Mouse (Mus musculus): ENCODE results near the gene Apol7a. TPM values are rescaled to one million over a fixed set of nuclear protein-coding genes. Genes with fewer than 3 reads are reported as not detected.

Apol7a gene
- polyA plus RNA-seq, 1 experiment, result 43.7 TPM

DNA sequence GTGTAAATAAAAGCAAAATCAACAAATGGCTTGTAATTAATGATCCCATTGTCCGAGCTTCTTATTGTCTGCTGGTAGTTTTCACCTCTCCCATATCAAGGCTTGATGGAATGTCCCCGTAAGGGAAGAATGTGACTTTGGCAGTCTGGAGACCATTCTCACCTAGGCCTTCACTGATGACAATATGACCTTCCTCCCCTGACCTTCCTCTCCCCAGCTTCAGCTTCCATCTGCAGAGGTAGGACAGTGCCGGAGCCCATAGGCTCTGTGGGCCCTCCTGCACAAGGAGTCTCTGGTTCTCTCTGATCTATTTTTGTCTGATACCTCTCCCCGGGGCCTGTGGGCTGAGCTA is 44.4 kb downstream of the Apol7a start:
- DNase-seq (ENCODE audit: low read depth, low spot score), result no peak
- WGBS, result 84% methylated on average over 4 of the region's 4 CpGs

DNA sequence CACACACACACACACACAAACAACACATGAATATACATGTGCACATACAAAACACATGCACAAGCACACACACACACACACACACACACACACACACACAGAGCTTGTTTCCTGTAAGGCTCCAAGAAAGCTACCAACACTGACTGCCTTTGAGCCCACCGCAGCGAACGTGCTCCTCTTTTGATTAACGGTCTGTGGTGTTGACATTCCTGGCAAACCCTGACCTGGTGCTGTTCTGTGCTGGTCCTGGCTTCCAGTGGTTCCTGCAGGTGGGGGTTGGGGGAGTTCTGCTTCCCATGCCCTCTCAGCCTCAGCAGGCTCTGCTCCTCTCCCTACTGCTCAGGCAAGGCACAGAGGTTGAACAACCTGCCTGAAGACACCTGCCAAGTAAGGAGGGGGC is 45.1 kb downstream of the Apol7a start:
- WGBS, result 54% methylated on average over 4 of the region's 4 CpGs
- no peak for DNase-seq (ENCODE audit: low read depth, low spot score)

DNA sequence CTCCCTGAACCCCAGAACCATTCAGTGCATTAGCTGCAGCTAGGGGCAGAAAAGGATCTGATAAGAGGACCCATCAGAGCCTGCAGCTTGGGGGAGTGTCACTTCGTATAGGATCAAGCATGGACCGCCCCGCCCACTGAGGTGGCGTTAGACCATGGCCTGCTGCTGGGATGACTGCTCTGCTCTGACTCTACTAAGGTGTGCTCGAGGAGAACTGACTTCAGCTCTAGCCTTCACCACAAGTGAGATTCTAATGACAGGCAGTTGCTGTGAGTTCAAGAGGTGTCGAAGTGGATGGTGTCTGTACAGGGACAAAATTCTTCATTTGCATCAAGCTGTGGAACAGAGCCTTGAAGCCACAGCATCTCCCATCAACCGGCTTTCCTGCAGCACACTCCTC is 46.0 kb downstream of the Apol7a start:
- no peak for DNase-seq (ENCODE audit: low read depth, low spot score)
- 67% methylated on average over 7 of the region's 7 CpGs for WGBS

DNA sequence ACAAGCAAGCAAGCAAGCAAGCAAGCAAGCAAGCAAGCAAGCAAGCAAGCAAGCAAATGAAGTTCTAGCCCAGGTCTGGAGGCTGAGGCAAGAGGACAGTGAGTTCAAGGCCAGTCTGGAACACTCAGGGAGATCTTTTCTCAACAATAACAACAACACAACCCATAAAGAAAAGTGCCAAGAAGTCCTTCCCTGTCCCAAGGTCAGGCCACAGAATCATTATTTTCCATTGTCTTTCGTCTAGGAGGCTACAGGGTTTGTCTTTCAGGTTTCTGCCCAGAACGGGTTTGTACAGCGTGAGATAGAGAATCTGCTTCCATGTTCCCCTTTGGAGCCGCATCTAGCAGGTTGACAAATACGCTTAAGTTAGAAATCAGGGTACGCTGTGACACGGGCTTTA is 48.8 kb downstream of the Apol7a start:
- DNase-seq (ENCODE audit: low read depth, low spot score), result no peak
- 87% methylated on average over 7 of the region's 7 CpGs for WGBS

DNA sequence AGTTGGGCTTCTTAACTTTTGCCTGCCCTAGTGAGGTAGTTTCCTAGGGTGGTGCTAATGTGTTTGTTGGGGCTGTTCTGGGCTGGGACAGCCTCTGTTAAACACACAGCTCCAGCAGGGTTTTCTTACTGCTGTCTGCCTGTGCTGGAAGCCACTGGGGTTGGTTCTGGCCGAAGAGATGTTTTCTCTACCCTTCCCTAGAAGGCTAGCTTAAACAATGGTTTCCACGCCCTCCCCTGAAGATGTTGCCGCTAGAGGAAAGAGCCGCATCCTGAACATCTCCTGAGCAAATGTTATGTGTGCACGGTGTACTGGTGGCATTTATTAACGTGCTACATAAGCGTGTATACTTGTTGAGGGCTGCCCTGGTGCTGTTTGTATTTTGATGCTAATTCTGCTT is 50.8 kb downstream of the Apol7a start:
- WGBS, result 74% methylated on average over 7 of the region's 7 CpGs
- no peak for DNase-seq (ENCODE audit: low read depth, low spot score)

DNA sequence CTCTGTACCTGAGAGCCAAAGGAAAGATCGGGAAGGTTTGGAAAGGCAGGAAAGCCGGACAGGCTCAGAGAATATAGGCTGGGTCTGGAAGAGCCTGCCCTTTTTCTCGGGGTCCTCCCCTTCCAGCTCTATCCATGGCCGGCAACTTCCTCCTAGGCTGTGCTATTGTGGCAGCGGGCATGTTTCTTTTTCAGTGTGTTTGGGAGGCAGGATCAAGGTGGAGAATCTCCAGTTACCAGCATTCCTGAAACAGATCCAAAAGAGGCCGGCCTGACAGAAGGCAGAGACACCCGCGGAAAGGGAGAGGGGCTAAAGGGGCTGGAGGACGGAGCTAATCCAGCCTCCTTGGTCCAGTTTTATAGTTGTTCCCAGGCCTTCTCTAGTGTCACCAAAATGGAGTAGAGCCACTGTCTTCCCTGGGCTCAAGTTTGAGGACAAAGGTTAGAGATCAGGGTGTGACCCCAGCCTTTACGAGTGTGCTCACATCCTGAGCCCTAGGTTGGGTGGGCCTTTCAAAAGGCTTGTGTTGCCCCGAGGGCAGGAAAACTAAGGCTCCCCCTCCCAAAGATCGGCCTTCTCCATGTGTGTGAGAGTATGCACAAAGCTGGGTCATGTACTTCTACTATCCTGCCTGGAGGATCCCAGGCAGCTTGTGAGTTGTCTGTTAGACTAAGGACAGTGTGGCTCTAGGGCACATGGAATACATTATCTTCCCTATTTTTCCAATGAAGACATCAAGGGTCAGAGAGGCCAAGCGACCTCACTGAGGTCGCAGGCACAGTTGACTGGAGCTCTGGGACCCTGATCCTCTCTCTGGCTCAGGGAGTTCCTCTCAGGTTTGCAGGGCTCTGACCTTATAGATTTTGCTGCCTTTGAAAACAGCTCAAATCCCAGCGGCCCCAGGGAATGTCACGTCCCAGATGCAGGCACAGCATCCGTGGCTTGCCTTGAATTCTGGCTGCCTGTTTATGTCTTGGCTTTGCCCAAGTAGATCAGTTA is 54.5 kb downstream of the Apol7a start:
- WGBS, result 36% methylated on average over 17 of the region's 17 CpGs
- DNase-seq (ENCODE audit: low read depth, low spot score), result no peak

DNA sequence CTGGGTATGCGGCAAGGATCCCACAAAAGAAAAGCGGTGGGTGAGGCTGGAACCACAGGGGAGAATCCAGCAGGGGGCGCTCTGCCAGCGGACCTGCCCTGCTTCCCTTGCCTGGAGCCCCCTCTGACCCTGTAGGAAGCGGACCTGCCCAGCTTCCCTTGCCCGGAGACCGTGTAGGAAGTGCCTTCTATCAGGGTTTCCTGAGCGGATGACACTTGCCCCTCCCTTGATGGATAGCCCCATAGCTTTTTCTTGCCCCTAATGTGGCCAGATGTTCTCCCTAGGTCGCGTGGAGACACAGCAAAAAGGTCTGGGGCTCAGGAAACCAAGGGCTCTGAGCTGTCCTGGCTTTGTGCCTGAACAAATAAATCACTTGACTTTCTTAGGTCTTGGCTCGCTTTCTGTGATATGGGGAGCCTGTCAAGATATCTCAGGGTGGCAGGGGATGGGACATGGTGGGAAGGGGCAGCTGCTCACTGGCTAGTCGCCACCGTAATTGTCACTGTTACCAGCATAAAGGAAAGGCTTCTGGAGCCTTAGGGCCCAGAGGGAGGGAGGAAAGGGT is 55.3 kb downstream of the Apol7a start:
- WGBS, result 4% methylated on average over 13 of the region's 13 CpGs

DNA sequence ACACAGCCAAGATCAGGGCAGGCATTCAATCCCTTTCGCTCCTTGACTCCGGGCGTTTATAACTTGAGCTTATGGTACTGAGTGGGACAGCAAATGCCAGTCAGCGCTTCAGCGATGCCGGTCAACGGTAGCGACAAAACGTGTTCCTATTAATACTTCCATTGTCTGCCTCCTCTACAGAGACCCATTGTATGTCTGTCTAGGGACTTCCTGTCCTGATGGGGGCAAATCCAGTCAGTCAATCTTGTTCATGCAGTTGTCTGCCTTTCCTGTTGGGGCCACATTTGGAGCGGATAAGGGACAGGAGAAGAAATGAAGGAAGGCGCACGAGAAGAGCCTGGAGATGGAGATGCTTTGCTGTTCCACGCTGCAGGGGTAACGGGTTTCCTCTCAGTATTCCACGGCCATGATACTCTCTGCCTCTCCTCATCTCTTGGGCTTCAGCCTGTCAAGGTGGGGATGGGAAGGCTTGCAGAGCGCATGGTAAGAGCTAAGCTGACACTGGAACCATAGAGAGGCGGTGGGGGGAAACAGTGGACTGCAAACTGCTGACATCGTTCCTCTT is 55.9 kb downstream of the Apol7a start:
- no peak for DNase-seq (ENCODE audit: low read depth, low spot score)

More for the DNA sequence above, 55.3 kb downstream of the Apol7a start:
- no peak for DNase-seq (ENCODE audit: low read depth, low spot score)

DNA sequence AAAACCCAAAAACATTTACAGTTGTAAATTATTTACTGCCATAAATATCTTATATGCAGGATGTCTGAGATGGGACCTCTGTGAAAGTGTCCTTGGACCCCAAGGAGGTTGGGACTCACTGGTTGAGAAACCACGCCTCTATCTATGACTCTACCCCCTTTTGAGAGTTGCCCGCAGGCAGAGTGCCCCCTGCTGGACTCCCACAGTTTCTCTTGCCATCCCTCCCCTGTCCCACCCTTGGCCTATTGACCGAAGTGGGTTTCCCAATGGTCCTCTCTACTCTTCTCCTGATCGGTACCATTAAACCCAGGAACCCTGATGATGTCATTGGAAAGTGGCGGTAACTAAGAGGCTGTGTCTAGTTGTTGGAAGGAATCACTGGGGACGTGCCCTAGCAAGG is 56.9 kb downstream of the Apol7a start:
- DNase-seq (ENCODE audit: low read depth, low spot score), result no peak
- WGBS, result 93% methylated on average over 6 of the region's 6 CpGs

More for the DNA sequence above, 55.9 kb downstream of the Apol7a start:
- 36% methylated on average over 18 of the region's 18 CpGs for WGBS

DNA sequence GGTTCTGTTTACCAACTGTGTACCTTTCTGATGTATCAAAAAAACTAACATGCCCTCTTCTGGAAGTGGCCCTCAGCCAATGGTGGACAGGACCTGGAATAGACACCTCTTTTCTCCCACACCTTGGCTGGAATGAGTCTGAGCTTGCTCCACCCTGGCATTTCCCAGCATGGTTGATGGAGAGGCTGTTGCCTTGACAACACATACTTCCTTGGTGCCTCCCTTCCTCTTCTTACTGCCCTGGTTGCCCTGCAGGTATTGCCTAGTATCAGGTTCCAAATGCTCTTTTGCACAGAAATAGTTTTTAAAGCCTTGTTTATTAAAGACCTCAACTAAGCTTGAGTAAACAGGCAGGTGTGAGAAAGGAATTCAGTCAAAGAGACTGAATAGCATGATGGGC is 58.3 kb downstream of the Apol7a start:
- no peak for DNase-seq (ENCODE audit: low read depth, low spot score)

DNA sequence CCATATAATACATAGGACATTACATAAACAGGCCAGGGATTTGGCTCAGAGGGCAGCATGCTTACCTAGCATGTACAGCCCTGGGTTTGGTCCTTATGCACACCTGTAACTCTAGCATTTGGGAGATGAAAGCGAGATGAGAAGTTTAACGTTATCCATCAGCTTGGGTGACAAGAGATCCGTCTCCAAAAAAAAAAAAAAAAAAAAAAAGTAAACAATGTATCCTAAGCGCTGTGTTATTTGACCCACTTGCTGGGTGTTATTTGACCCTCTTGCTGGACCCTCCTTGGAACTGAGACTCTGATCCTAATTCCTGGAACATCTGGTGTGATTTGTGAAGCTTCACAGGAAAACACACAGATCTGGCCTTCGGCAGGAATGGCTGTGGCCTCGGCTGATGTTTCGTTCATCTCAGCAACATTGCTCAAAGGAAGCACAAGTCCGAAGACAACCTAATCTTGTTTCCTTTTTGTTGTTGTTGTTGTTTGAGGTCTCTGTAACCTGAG is 59.9 kb downstream of the Apol7a start:
- 41% methylated on average over 8 of the region's 8 CpGs for WGBS
- no peak for DNase-seq (ENCODE audit: low read depth, low spot score)

DNA sequence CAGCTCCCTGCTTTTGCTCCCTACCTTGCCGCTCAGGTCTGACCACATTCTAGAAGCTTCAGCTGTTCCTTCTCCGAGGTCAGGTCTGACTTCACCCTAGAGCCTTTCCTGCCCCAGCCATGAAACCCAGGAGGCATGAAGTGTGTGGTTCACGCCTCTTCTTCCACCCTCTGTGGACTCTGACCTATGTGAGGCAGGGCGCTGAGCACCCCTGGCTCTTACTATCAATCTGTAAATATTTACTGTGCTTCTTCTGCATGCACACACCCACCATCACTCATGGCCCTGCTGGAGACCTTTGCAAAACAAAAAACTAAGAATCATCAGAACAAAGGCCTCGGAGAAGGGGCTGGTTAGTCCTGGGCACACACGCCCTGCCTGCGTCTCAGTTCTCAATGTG is 60.5 kb downstream of the Apol7a start:
- WGBS, result 29% methylated on average over 7 of the region's 7 CpGs
- DNase-seq (ENCODE audit: low read depth, low spot score), result no peak

Other genes with a start within 250 kb of the Apol7a start
- gene Rbfox2, start 92.1 kb downstream of the Apol7a start, polyA plus RNA-seq (2012; rRNA removed), result 18.4 and 26.5 TPM in 2 replicates
- 22.6 and 91.1 TPM in 2 replicates for gene Apol9a, start 12.0 kb upstream of the Apol7a start, polyA plus RNA-seq (2012; rRNA removed)
- 0.63 and 1.4 TPM in 2 replicates for gene Apol7b, start 48.4 kb upstream of the Apol7a start, polyA plus RNA-seq (2012; rRNA removed)
- gene Apol10a, start 77.9 kb upstream of the Apol7a start, polyA plus RNA-seq (2012; rRNA removed), result 94.4 and 159 TPM in 2 replicates
- gene Apol11a, start 109.2 kb upstream of the Apol7a start, polyA plus RNA-seq (2012; rRNA removed), result 0.11 and 0.21 TPM in 2 replicates
- gene Apol7c, start 134.2 kb upstream of the Apol7a start, polyA plus RNA-seq (2012; rRNA removed), result 24.7 and 45.8 TPM in 2 replicates
- gene 1700025B11Rik, start 162.8 kb upstream of the Apol7a start, polyA plus RNA-seq (2012; rRNA removed), result not detected in 2 replicates
- gene Apol10b, start 197.0 kb upstream of the Apol7a start, polyA plus RNA-seq (2012; rRNA removed), result 0.88 and 0.93 TPM in 2 replicates
- not detected in 2 replicates for gene Gm36245, start 200.1 kb upstream of the Apol7a start, polyA plus RNA-seq (2012; rRNA removed)
- 0.21 and 0.33 TPM in 2 replicates for gene Apol11b, start 244.2 kb upstream of the Apol7a start, polyA plus RNA-seq (2012; rRNA removed)

Measured in large intestine, adult 2 months (tissue).